8 mouse cellular contexts compared by ENCODE assay signal in genomic region chr16:95658836-95659430, GRCm38 (mm10). TPM values are rescaled to one million over a fixed set of nuclear protein-coding genes. Genes with fewer than 3 reads are reported as not detected.
DNase-seq lines count a peak whose midpoint lies in the region; ATAC-seq and TF ChIP-seq lines count a peak whose summit lies in the region.

No protein-coding gene starts in this region.

- no peak overlapping the region for H3K4me2 ChIP-seq in hindbrain, embryonic 11.5 days (replicated peaks; ENCODE audit: low read depth, low read length)
- H3K4me2 ChIP-seq in hindbrain, embryonic 12.5 days (replicated peaks), result no peak overlapping the region
- H3K4me2 ChIP-seq in limb, embryonic 14.5 days (replicated peaks; ENCODE audit: low read depth, low read length, severe bottlenecking), result no peak overlapping the region

- no peak overlapping the region for H3K4me3 ChIP-seq in hindbrain, embryonic 11.5 days (ENCODE audit: low read depth, low read length)
- no peak overlapping the region for H3K4me3 ChIP-seq in hindbrain, embryonic 12.5 days
- H3K4me3 ChIP-seq in limb, embryonic 14.5 days (replicated peaks; ENCODE audit: low read length), result no peak overlapping the region

- no peak overlapping the region for H3K27ac ChIP-seq in hindbrain, embryonic 11.5 days (ENCODE audit: low read depth, low read length)
- H3K27ac ChIP-seq in hindbrain, embryonic 12.5 days, result no peak overlapping the region
- H3K27ac ChIP-seq in limb, embryonic 14.5 days (replicated peaks; ENCODE audit: low read depth, low read length), result peak overlapping the region; percentile 20; the same call in 1 of the 2 replicates

- no peaks in the 10 kb centered on the region for H3K9me3 ChIP-seq in hindbrain, embryonic 11.5 days (ENCODE audit: control insufficient read depth, low read length)
- peaks cover 13% of the 10 kb centered on the region for H3K9me3 ChIP-seq in hindbrain, embryonic 12.5 days (replicated peaks)
- H3K9me3 ChIP-seq in limb, embryonic 14.5 days (ENCODE audit: control insufficient read depth, low read length), result no peaks in the 10 kb centered on the region; the same call in 1 of the 2 replicates

- TF ChIP-seq POLR2A in brain, embryonic 14.5 days (IDR thresholded peaks at IDR 0.05; ENCODE audit: borderline replicate concordance, extremely low read depth, insufficient read depth, insufficient read length, poor library complexity, severe bottlenecking), result no peak
- no peak for TF ChIP-seq POLR2A in limb, embryonic 14.5 days (IDR thresholded peaks at IDR 0.05; ENCODE audit: borderline replicate concordance, extremely low read depth, insufficient read depth, insufficient read length)

- no peaks in the 10 kb centered on the region for H3K4me1 ChIP-seq in hindbrain, embryonic 11.5 days (replicated peaks; ENCODE audit: control insufficient read depth, insufficient read depth, low read length)
- H3K4me1 ChIP-seq in hindbrain, embryonic 12.5 days, result no peaks in the 10 kb centered on the region
- no peaks in the 10 kb centered on the region for H3K4me1 ChIP-seq in limb, embryonic 14.5 days (ENCODE audit: control insufficient read depth, insufficient read depth, low read length)

- H3K36me3 ChIP-seq in hindbrain, embryonic 11.5 days (ENCODE audit: control insufficient read depth, insufficient read depth, low read length), result no peaks in the 10 kb centered on the region
- no peaks in the 10 kb centered on the region for H3K36me3 ChIP-seq in hindbrain, embryonic 12.5 days
- no peaks in the 10 kb centered on the region for H3K36me3 ChIP-seq in limb, embryonic 14.5 days (ENCODE audit: control insufficient read depth, insufficient read depth, low read length)

- DNase-seq in hindbrain, embryonic 11.5 days (ENCODE audit: low spot score), result peak; percentile 16
- peak; percentile 74 to 79 for DNase-seq in CD8-positive naive resting alpha-beta T cell, adult 2 months (ENCODE audit: low read depth in 2 of 2, low spot score in 2 of 2)
- DNase-seq in brain, embryonic 14.5 days (ENCODE audit: low read depth), result no peak
- peak; percentile 67 for DNase-seq in heart, adult 8-10 months (ENCODE audit: low spot score)
- no peak for DNase-seq in limb, embryonic 14.5 days (ENCODE audit: low spot score)
- peak; percentile 56 for DNase-seq in skeletal muscle tissue, adult 2 months (ENCODE audit: low read depth, low spot score)
- DNase-seq in yolk sac, embryonic 10.5 days (ENCODE audit: low spot score), result peak; percentile 67

- H3K27me3 ChIP-seq in hindbrain, embryonic 11.5 days (ENCODE audit: control insufficient read depth, insufficient read depth, low read length), result no peaks in the 10 kb centered on the region
- H3K27me3 ChIP-seq in hindbrain, embryonic 12.5 days, result no peaks in the 10 kb centered on the region; the same call in 1 of the 2 replicates
- no peaks in the 10 kb centered on the region for H3K27me3 ChIP-seq in limb, embryonic 14.5 days (ENCODE audit: control insufficient read depth, insufficient read depth, low read length)

- peak; percentile 58 for TF ChIP-seq CTCF in brain, embryonic 14.5 days (IDR thresholded peaks at IDR 0.05; ENCODE audit: borderline replicate concordance, extremely low read depth, insufficient read depth, insufficient read length)

- no peak for ATAC-seq in hindbrain, embryonic 11.5 days (ENCODE audit: low FRiP score)
- ATAC-seq in hindbrain, embryonic 12.5 days (ENCODE audit: low FRiP score), result no peak
- ATAC-seq in limb, embryonic 14.5 days (ENCODE audit: low FRiP score, low read depth), result no peak

- 65% methylated on average over 5 of the region's 5 CpGs for WGBS in hindbrain, embryonic 11.5 days
- WGBS in hindbrain, embryonic 12.5 days, result 63% methylated on average over 5 of the region's 5 CpGs
- 51% methylated on average over 5 of the region's 5 CpGs for WGBS in limb, embryonic 14.5 days

- H3K9ac ChIP-seq in hindbrain, embryonic 11.5 days (ENCODE audit: low read depth, low read length), result no peak overlapping the region
- H3K9ac ChIP-seq in hindbrain, embryonic 12.5 days, result no peak overlapping the region
- no peak overlapping the region for H3K9ac ChIP-seq in limb, embryonic 14.5 days (ENCODE audit: low read depth, low read length, severe bottlenecking)

RNA-seq across cellular contexts. Expression of gene Ets2, which starts 42.9 kb away (rescaled TPM):
- polyA plus RNA-seq in hindbrain, embryonic 11.5 days (2014; fragmentation: Nextera tagmentation; extraction: Ambion mirVana), result 17.6 and 25.0 TPM in 2 replicates
- polyA plus RNA-seq in hindbrain, embryonic 12.5 days (2016; fragmentation: Nextera tagmentation; extraction: Ambion mirVana), result 44.6 and 47.9 TPM in 2 replicates
- polyA plus RNA-seq in brain, embryonic 14.5 days (2012; rRNA removed), result 12.7 and 18.3 TPM in 2 replicates
- 10 to 100 TPM; 59.7 to 95.7 (median 76.1) TPM for total RNA-seq in heart, adult 8-10 months (2022)
- polyA plus RNA-seq in limb, embryonic 14.5 days (2012; rRNA removed), result 86.2 and 115 TPM in 2 replicates
- polyA plus RNA-seq in limb, embryonic 14.5 days (2014; fragmentation: Nextera tagmentation; extraction: Ambion mirVana), result 80.4 and 93.3 TPM in 2 replicates

Comparison
In these comparisons a context has a peak if more than half of its experiments do, and no peak if none do; other contexts are left out.
1. DNase-seq: peak in hindbrain, embryonic 11.5 days (single experiment), CD8-positive naive resting alpha-beta T cell, adult 2 months (2 of 2), heart, adult 8-10 months (single experiment), skeletal muscle tissue, adult 2 months (single experiment) and yolk sac, embryonic 10.5 days (single experiment); none in brain, embryonic 14.5 days (single experiment) and limb, embryonic 14.5 days (single experiment).